Comparison of ENCODE assay signal across 10 mouse cellular contexts in genomic region chr15:102517631-102517975, GRCm38 (mm10). TPM values are rescaled to one million over a fixed set of nuclear protein-coding genes. Genes with fewer than 3 reads are reported as not detected.
A peak's percentile ranks its signal among the peaks of the same experiment; 100 is the strongest.
DNase-seq lines count a peak whose midpoint lies in the region; ATAC-seq and TF ChIP-seq lines count a peak whose summit lies in the region.
"Had no signal": no experiment of that assay in that cellular context is flagged by ENCODE, and none has a peak within 500 bp of the region (broad histone marks: within the 10 kb centered on the region; RNA-seq: fewer than 3 reads in every experiment).

No protein-coding gene starts in this region.

- no peak for TF ChIP-seq CTCF in heart, postnatal 0 days (IDR thresholded peaks at IDR 0.05; ENCODE audit: low read depth)
- TF ChIP-seq CTCF in bone marrow, adult 2 months (IDR thresholded peaks at IDR 0.05; ENCODE audit: control insufficient read depth, insufficient read depth, low read length): no peak

- H3K4me3 ChIP-seq in heart, postnatal 0 days (ENCODE audit: low read depth, low read length): peak overlapping the region; percentile 61
- peak overlapping the region; percentile 78 for H3K4me3 ChIP-seq in bone marrow, adult 2 months (replicated peaks; ENCODE audit: control insufficient read depth, low read depth, low read length)
- peak overlapping the region; percentile 55 for H3K4me3 ChIP-seq in hindbrain, embryonic 12.5 days
- peak overlapping the region; percentile 71 for H3K4me3 ChIP-seq in midbrain, embryonic 12.5 days

- peak overlapping the region; percentile 99 for H3K27ac ChIP-seq in heart, postnatal 0 days (ENCODE audit: low read depth)
- H3K27ac ChIP-seq in bone marrow, adult 2 months (ENCODE audit: control insufficient read depth, insufficient read depth, low read depth, low read length, poor library complexity): no peak overlapping the region
- H3K27ac ChIP-seq in hindbrain, embryonic 12.5 days: peak overlapping the region; percentile 95
- peak overlapping the region; percentile 91 for H3K27ac ChIP-seq in midbrain, embryonic 12.5 days (replicated peaks)

- intact Hi-C loops in heart, postnatal 14 days (cut with DNase I): no loop called here

- no peak for TF ChIP-seq POLR2A in bone marrow, adult 2 months (IDR thresholded peaks at IDR 0.05; ENCODE audit: borderline replicate concordance, control insufficient read depth, low read depth, low read length)

- H3K27me3 ChIP-seq in heart, postnatal 0 days (ENCODE audit: control insufficient read depth, insufficient read depth, low read length): no peaks in the 10 kb centered on the region
- no peaks in the 10 kb centered on the region for H3K27me3 ChIP-seq in hindbrain, embryonic 12.5 days
- no peaks in the 10 kb centered on the region for H3K27me3 ChIP-seq in midbrain, embryonic 12.5 days
- H3K27me3 ChIP-seq: Patski had no signal

- no peak for TF ChIP-seq EP300 in heart, postnatal 0 days (IDR thresholded peaks at IDR 0.05; ENCODE audit: low read depth)

- H3K36me3 ChIP-seq in heart, postnatal 0 days (replicated peaks; ENCODE audit: control insufficient read depth, insufficient read depth, low read length): peaks cover 16% of the 10 kb centered on the region
- H3K36me3 ChIP-seq in hindbrain, embryonic 12.5 days: peaks cover 15% of the 10 kb centered on the region
- peaks cover 21% of the 10 kb centered on the region for H3K36me3 ChIP-seq in midbrain, embryonic 12.5 days

- peaks cover 23% of the 10 kb centered on the region for H3K4me1 ChIP-seq in heart, postnatal 0 days (ENCODE audit: control insufficient read depth, insufficient read depth)
- H3K4me1 ChIP-seq in bone marrow, adult 2 months (ENCODE audit: control insufficient read depth, insufficient read depth, low read length): no peaks in the 10 kb centered on the region; the same call in 1 of the 2 replicates
- peaks cover 47% of the 10 kb centered on the region for H3K4me1 ChIP-seq in hindbrain, embryonic 12.5 days
- H3K4me1 ChIP-seq in midbrain, embryonic 12.5 days: peaks cover 43% of the 10 kb centered on the region

- peak overlapping the region; percentile 58 for H3K9ac ChIP-seq in heart, postnatal 0 days (replicated peaks; ENCODE audit: low read depth, low read length)
- H3K9ac ChIP-seq in hindbrain, embryonic 12.5 days: peak overlapping the region; percentile 88
- peak overlapping the region; percentile 79 for H3K9ac ChIP-seq in midbrain, embryonic 12.5 days (replicated peaks)

- DNase-seq in heart, postnatal 0 days (ENCODE audit: low spot score): no peak
- DNase-seq in heart, postnatal 14 days: no peak
- DNase-seq in adrenal gland, postnatal 36 days: no peak
- no peak for DNase-seq in cerebellum, adult 11-12 months

- H3K9me3 ChIP-seq in heart, postnatal 0 days (replicated peaks; ENCODE audit: control insufficient read depth, low read length): no peaks in the 10 kb centered on the region
- no peaks in the 10 kb centered on the region for H3K9me3 ChIP-seq in hindbrain, embryonic 12.5 days (replicated peaks)
- H3K9me3 ChIP-seq in midbrain, embryonic 12.5 days: no peaks in the 10 kb centered on the region

- H3K4me2 ChIP-seq in heart, postnatal 0 days (ENCODE audit: low read depth, low read length): peak overlapping the region; percentile 93
- peak overlapping the region; percentile 82 for H3K4me2 ChIP-seq in hindbrain, embryonic 12.5 days (replicated peaks)
- peak overlapping the region; percentile 92 for H3K4me2 ChIP-seq in midbrain, embryonic 12.5 days (replicated peaks)

- WGBS in heart, postnatal 0 days: 0% methylated on average over 10 of the region's 10 CpGs
- WGBS in bone marrow, adult 2 months: 0% methylated on average over 10 of the region's 10 CpGs
- WGBS in hindbrain, embryonic 12.5 days: 0% methylated on average over 10 of the region's 10 CpGs
- 0% methylated on average over 10 of the region's 10 CpGs for WGBS in midbrain, embryonic 12.5 days

- ATAC-seq in heart, postnatal 0 days (ENCODE audit: insufficient read depth, low read depth): no peak
- no peak for ATAC-seq in hindbrain, embryonic 12.5 days (ENCODE audit: low FRiP score)
- no peak for ATAC-seq in midbrain, embryonic 12.5 days (ENCODE audit: low FRiP score, low read depth)
- no peak for ATAC-seq in activated CD4-positive, CD25-positive, alpha-beta regulatory T cell, adult 4 months

RNA-seq across cellular contexts. Expression of gene Tarbp2, which starts 0.4 kb away (rescaled TPM):
- 73.7 and 74.9 TPM in 2 replicates for total RNA-seq in heart, postnatal 0 days (2014; rRNA removed; ENCODE audit: low replicate concordance)
- 65.4 and 68.5 TPM in 2 replicates for polyA plus RNA-seq in heart, postnatal 0 days (2015; fragmentation: Nextera tagmentation; extraction: Ambion mirVana)
- total RNA-seq in heart, postnatal 14 days (2021): 10 to 100 TPM; 38.4 to 46.8 TPM
- polyA plus RNA-seq in bone marrow, adult 2 months (2011; ENCODE audit: insufficient read depth, insufficient read length, low replicate concordance, missing spikeins): 38.4 and 67.5 TPM in 2 replicates
- 93.0 and 94.0 TPM in 2 replicates for polyA plus RNA-seq in hindbrain, embryonic 12.5 days (2016; fragmentation: Nextera tagmentation; extraction: Ambion mirVana)
- 106 and 107 TPM in 2 replicates for polyA plus RNA-seq in midbrain, embryonic 12.5 days (2016; fragmentation: Nextera tagmentation; extraction: Ambion mirVana)
- polyA plus RNA-seq in activated CD4-positive, CD25-positive, alpha-beta regulatory T cell, adult 4 months (2017; shearing (Covaris generic)): 10 to 100 TPM; 25.3 to 25.9 TPM
- 10 to 100 TPM; 32.5 to 33.5 TPM for total RNA-seq in adrenal gland, postnatal 36 days (2021)

RNA-seq across cellular contexts. Expression of gene Map3k12, which starts 0.7 kb away (rescaled TPM):
- 4.7 and 6.1 TPM in 2 replicates for total RNA-seq in heart, postnatal 0 days (2014; rRNA removed; ENCODE audit: low replicate concordance)
- 4.1 and 4.6 TPM in 2 replicates for polyA plus RNA-seq in heart, postnatal 0 days (2015; fragmentation: Nextera tagmentation; extraction: Ambion mirVana)
- total RNA-seq in heart, postnatal 14 days (2021): 1 to 10 TPM; 4.7 to 4.8 TPM
- polyA plus RNA-seq in bone marrow, adult 2 months (2011; ENCODE audit: insufficient read depth, insufficient read length, low replicate concordance, missing spikeins): 2.2 and 3.1 TPM in 2 replicates
- 45.5 and 46.0 TPM in 2 replicates for polyA plus RNA-seq in hindbrain, embryonic 12.5 days (2016; fragmentation: Nextera tagmentation; extraction: Ambion mirVana)
- polyA plus RNA-seq in midbrain, embryonic 12.5 days (2016; fragmentation: Nextera tagmentation; extraction: Ambion mirVana): 46.1 and 50.6 TPM in 2 replicates
- 1 to 10 TPM; 5.5 to 6.2 TPM for polyA plus RNA-seq in activated CD4-positive, CD25-positive, alpha-beta regulatory T cell, adult 4 months (2017; shearing (Covaris generic))
- 1 to 10 TPM; 8.0 to 8.9 TPM for total RNA-seq in adrenal gland, postnatal 36 days (2021)

RNA-seq across cellular contexts. Expression of gene Npff, which starts 7.1 kb away (rescaled TPM):
- 0.84 TPM in 1 of 2 replicates, not detected in the other for total RNA-seq in heart, postnatal 0 days (2014; rRNA removed; ENCODE audit: low replicate concordance)
- polyA plus RNA-seq in heart, postnatal 0 days (2015; fragmentation: Nextera tagmentation; extraction: Ambion mirVana): 0.89 and 1.1 TPM in 2 replicates
- 1 to 10 TPM; 2.7 to 3.5 TPM for total RNA-seq in heart, postnatal 14 days (2021)
- polyA plus RNA-seq in bone marrow, adult 2 months (2011; ENCODE audit: insufficient read depth, insufficient read length, low replicate concordance, missing spikeins): 16.0 and 32.7 TPM in 2 replicates
- 3.6 and 4.3 TPM in 2 replicates for polyA plus RNA-seq in hindbrain, embryonic 12.5 days (2016; fragmentation: Nextera tagmentation; extraction: Ambion mirVana)
- polyA plus RNA-seq in midbrain, embryonic 12.5 days (2016; fragmentation: Nextera tagmentation; extraction: Ambion mirVana): 2.5 and 3.1 TPM in 2 replicates
- polyA plus RNA-seq in activated CD4-positive, CD25-positive, alpha-beta regulatory T cell, adult 4 months (2017; shearing (Covaris generic)): 1 to 10 TPM; 3.7 to 5.7 TPM
- 1 to 10 TPM; 2.5 to 3.6 TPM for total RNA-seq in adrenal gland, postnatal 36 days (2021)

RNA-seq across cellular contexts. Expression of gene Gm10337, which starts 14.1 kb away (rescaled TPM):
- not detected in 2 replicates for total RNA-seq in heart, postnatal 0 days (2014; rRNA removed; ENCODE audit: low replicate concordance)
- not detected in 2 replicates for polyA plus RNA-seq in heart, postnatal 0 days (2015; fragmentation: Nextera tagmentation; extraction: Ambion mirVana)
- total RNA-seq in heart, postnatal 14 days (2021): not detected
- polyA plus RNA-seq in bone marrow, adult 2 months (2011; ENCODE audit: insufficient read depth, insufficient read length, low replicate concordance, missing spikeins): not detected in 2 replicates
- 4.3 and 6.6 TPM in 2 replicates for polyA plus RNA-seq in hindbrain, embryonic 12.5 days (2016; fragmentation: Nextera tagmentation; extraction: Ambion mirVana)
- polyA plus RNA-seq in midbrain, embryonic 12.5 days (2016; fragmentation: Nextera tagmentation; extraction: Ambion mirVana): 4.6 and 9.6 TPM in 2 replicates
- polyA plus RNA-seq in activated CD4-positive, CD25-positive, alpha-beta regulatory T cell, adult 4 months (2017; shearing (Covaris generic)): not detected
- not detected for total RNA-seq in adrenal gland, postnatal 36 days (2021)
- total RNA-seq: neutrophil, adult 5-6 weeks had no signal

RNA-seq across cellular contexts. Expression of gene Pcbp2, which starts 47.3 kb away (rescaled TPM):
- 180 and 221 TPM in 2 replicates for total RNA-seq in heart, postnatal 0 days (2014; rRNA removed; ENCODE audit: low replicate concordance)
- 118 and 121 TPM in 2 replicates for polyA plus RNA-seq in heart, postnatal 0 days (2015; fragmentation: Nextera tagmentation; extraction: Ambion mirVana)
- 100 to 1,000 TPM; 479 to 482 TPM for total RNA-seq in heart, postnatal 14 days (2021)
- polyA plus RNA-seq in bone marrow, adult 2 months (2011; ENCODE audit: insufficient read depth, insufficient read length, low replicate concordance, missing spikeins): 210 and 264 TPM in 2 replicates
- 153 and 161 TPM in 2 replicates for polyA plus RNA-seq in hindbrain, embryonic 12.5 days (2016; fragmentation: Nextera tagmentation; extraction: Ambion mirVana)
- polyA plus RNA-seq in midbrain, embryonic 12.5 days (2016; fragmentation: Nextera tagmentation; extraction: Ambion mirVana): 168 and 186 TPM in 2 replicates
- polyA plus RNA-seq in activated CD4-positive, CD25-positive, alpha-beta regulatory T cell, adult 4 months (2017; shearing (Covaris generic)): 100 to 1,000 TPM; 208 to 220 TPM
- 100 to 1,000 TPM; 724 to 759 TPM for total RNA-seq in adrenal gland, postnatal 36 days (2021)
